ENCODE assay signal across 8 mouse cellular contexts in the genomic region with DNA sequence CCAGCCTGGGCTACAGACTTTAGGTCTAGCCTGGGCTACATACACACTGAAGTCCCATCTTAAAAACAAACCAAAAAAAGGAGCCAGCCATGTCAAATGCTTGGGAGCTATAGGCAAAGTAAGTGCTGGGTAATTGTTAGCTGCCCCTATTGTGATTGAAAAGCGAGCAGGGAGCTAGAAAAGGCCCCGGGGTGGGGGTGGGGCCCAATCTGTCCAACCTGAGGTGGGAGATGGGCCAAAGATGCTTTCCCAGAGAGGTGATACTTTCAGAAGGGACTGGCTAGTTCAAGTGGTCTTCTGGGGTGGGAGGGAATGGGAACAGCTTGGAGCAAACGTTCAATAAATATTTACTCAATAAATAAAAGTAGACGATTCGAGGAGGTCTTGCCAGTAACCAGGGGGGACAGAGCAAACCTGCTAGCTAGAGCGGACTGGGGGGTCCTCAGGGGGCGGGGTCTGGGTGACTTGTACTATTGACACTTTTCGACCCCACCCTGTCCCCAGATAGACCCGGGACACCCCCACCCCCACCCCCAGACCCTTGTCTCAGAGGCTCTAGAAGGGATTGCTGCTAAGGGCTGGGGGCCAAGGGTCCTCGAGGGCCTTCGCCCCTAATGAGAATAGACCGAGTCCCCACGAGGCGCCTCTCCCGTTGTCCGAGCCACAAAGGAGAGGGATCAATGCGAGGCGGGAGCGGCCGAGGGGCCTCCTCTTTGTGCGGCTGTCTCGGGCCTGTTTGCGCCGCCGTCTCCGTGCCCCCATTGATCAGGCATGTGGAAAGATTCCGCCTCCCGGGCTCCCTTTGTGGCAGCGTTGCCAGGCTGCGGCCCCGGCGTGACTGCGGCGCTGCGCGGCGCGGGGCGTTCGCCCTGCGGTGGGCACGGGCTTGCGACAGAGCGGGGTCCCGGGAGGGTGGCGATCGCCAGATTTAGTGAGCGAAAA. TPM values are rescaled to one million over a fixed set of nuclear protein-coding genes. Genes with fewer than 3 reads are reported as not detected.
DNase-seq lines count a peak whose midpoint lies in the region; ATAC-seq lines count a peak whose summit lies in the region.

No protein-coding gene starts in this region.

- ATAC-seq in intestine, embryonic 15.5 days: peak; percentile 53; the same call in 1 of the 2 replicates
- ATAC-seq in liver, embryonic 13.5 days (ENCODE audit: low read depth): no peak

- peak overlapping the region; percentile 41 for H3K4me3 ChIP-seq in intestine, embryonic 15.5 days (replicated peaks)
- H3K4me3 ChIP-seq in liver, embryonic 13.5 days (replicated peaks): peak overlapping the region; percentile 36

- no peaks in the 10 kb centered on the region for H3K9me3 ChIP-seq in intestine, embryonic 15.5 days
- H3K9me3 ChIP-seq in liver, embryonic 13.5 days (replicated peaks): no peaks in the 10 kb centered on the region

- H3K27ac ChIP-seq in intestine, embryonic 15.5 days: no peak overlapping the region
- no peak overlapping the region for H3K27ac ChIP-seq in liver, embryonic 13.5 days

- DNase-seq in adrenal gland, adult (ENCODE audit: inconsistent age in 2 of 2, low spot score in 1 of 2): peak; percentile 18 to 58
- no peak for DNase-seq in adrenal gland, postnatal 4 days (ENCODE audit: low spot score in 2 of 2)
- DNase-seq in ES-CJ7 (ENCODE audit: low read depth, low spot score): peak; percentile 70
- peak; percentile 89 for DNase-seq in embryo, embryonic 9.5 days (ENCODE audit: extremely low spot score)
- no peak for DNase-seq in liver, embryonic 13.5 days
- DNase-seq in right cerebral cortex, postnatal 25 days: peak; percentile 50
- DNase-seq in ovary, adult 18-20 months (ENCODE audit: low spot score): no peak

- no peaks in the 10 kb centered on the region for H3K36me3 ChIP-seq in intestine, embryonic 15.5 days
- no peaks in the 10 kb centered on the region for H3K36me3 ChIP-seq in liver, embryonic 13.5 days

- WGBS in intestine, embryonic 15.5 days: 4% methylated on average over 48 of the region's 48 CpGs
- WGBS in liver, embryonic 13.5 days (ENCODE audit: insufficient replicate concordance): 6% methylated on average over 48 of the region's 48 CpGs

- no peaks in the 10 kb centered on the region for H3K27me3 ChIP-seq in intestine, embryonic 15.5 days (replicated peaks)
- peaks cover 88% of the 10 kb centered on the region for H3K27me3 ChIP-seq in liver, embryonic 13.5 days

- peak overlapping the region; percentile 93 for H3K4me2 ChIP-seq in intestine, embryonic 15.5 days (replicated peaks)
- H3K4me2 ChIP-seq in liver, embryonic 13.5 days: peak overlapping the region; percentile 55

- peaks cover 11% of the 10 kb centered on the region for H3K4me1 ChIP-seq in intestine, embryonic 15.5 days (replicated peaks)
- H3K4me1 ChIP-seq in liver, embryonic 13.5 days (replicated peaks): peaks cover 4% of the 10 kb centered on the region; the same call in 1 of the 2 replicates

- H3K9ac ChIP-seq in intestine, embryonic 15.5 days: peak overlapping the region; percentile 70
- H3K9ac ChIP-seq in liver, embryonic 13.5 days: 0 out of 2 replicates have a peak overlapping the region, but pooled peaks have one; percentile 6

RNA-seq across cellular contexts. Expression of a gene that starts 31.3 kb away (rescaled TPM):
- total RNA-seq in adrenal gland, postnatal 4 days (2021): 10 to 100 TPM; 27.0 to 33.2 TPM
- 8.7 and 10.4 TPM in 2 replicates for polyA plus RNA-seq in intestine, embryonic 15.5 days (2015; fragmentation: Nextera tagmentation; extraction: Ambion mirVana)
- polyA plus RNA-seq in liver, embryonic 13.5 days (2015; fragmentation: Nextera tagmentation; extraction: Ambion mirVana): 0.83 and 1.4 TPM in 2 replicates

RNA-seq across cellular contexts. Expression of a gene that starts 49.3 kb away (rescaled TPM):
- total RNA-seq in adrenal gland, postnatal 4 days (2021): 100 to 1,000 TPM; 720 to 752 TPM
- polyA plus RNA-seq in intestine, embryonic 15.5 days (2015; fragmentation: Nextera tagmentation; extraction: Ambion mirVana): 1,187 and 1,356 TPM in 2 replicates
- 735 and 795 TPM in 2 replicates for polyA plus RNA-seq in liver, embryonic 13.5 days (2015; fragmentation: Nextera tagmentation; extraction: Ambion mirVana)

RNA-seq across cellular contexts. Expression of a gene that starts 57.1 kb away (rescaled TPM):
- total RNA-seq in adrenal gland, postnatal 4 days (2021): 10 to 100 TPM; 35.1 to 39.6 TPM
- polyA plus RNA-seq in intestine, embryonic 15.5 days (2015; fragmentation: Nextera tagmentation; extraction: Ambion mirVana): 62.7 and 66.3 TPM in 2 replicates
- polyA plus RNA-seq in liver, embryonic 13.5 days (2015; fragmentation: Nextera tagmentation; extraction: Ambion mirVana): 40.4 and 41.5 TPM in 2 replicates

RNA-seq across cellular contexts. Expression of a gene that starts 57.1 kb away (rescaled TPM):
- total RNA-seq in adrenal gland, postnatal 4 days (2021): 10 to 100 TPM; 19.1 to 20.3 TPM
- 24.8 and 24.9 TPM in 2 replicates for polyA plus RNA-seq in intestine, embryonic 15.5 days (2015; fragmentation: Nextera tagmentation; extraction: Ambion mirVana)
- polyA plus RNA-seq in liver, embryonic 13.5 days (2015; fragmentation: Nextera tagmentation; extraction: Ambion mirVana): 13.0 and 19.0 TPM in 2 replicates

Comparison
In these comparisons a context has a peak if more than half of its experiments do, and no peak if none do; other contexts are left out.
1. DNase-seq: peak in adrenal gland, adult (2 of 2), ES-CJ7 (single experiment), embryo, embryonic 9.5 days (single experiment) and right cerebral cortex, postnatal 25 days (single experiment); none in adrenal gland, postnatal 4 days (0 of 2), liver, embryonic 13.5 days (single experiment) and ovary, adult 18-20 months (single experiment).